Mouse (Mus musculus) kidney, postnatal 0 days (tissue): ENCODE data around the gene Mroh2b. TPM values are rescaled to one million over a fixed set of nuclear protein-coding genes. Genes with fewer than 3 reads are reported as not detected.

Experiments used
- ATAC-seq: fragments of 200-750 bp; cut with Nextera tagmentation; replicated peaks from 2 replicates; pipeline ENCODE4 v1.8.0; 2017; ENCODE audit warnings: low read depth, moderate number of reproducible peaks, moderate TSS enrichment, moderate library complexity; ENCODE audit not compliant: low FRiP score
- DNase-seq: peaks from one replicate; pipeline ENCODE4 v3.0.0-alpha.2; 2016; ENCODE audit warnings: low spot score
- H3K27ac ChIP-seq: fragments of 300-500 bp; sonication (generic); 2 replicates; pipeline ENCODE4 v1.5.1; 2014; ENCODE audit warnings: mild to moderate bottlenecking
- H3K27me3 ChIP-seq: fragments of 300-500 bp; sonication (generic); 2 replicates; pipeline ENCODE4 v1.6.1; 2014; ENCODE audit warnings: low read length, mixed read lengths; ENCODE audit not compliant: insufficient read depth
- H3K36me3 ChIP-seq: fragments of 300-500 bp; sonication (generic); 2 replicates; pipeline ENCODE4 v1.6.1; 2014; ENCODE audit warnings: low read length, mixed read lengths; ENCODE audit not compliant: insufficient read depth
- H3K4me1 ChIP-seq: fragments of 300-500 bp; sonication (generic); replicated peaks from 2 replicates; pipeline ENCODE4 v1.6.1; 2014; ENCODE audit warnings: antibody characterized with exemption, low read length, mixed read lengths; ENCODE audit not compliant: insufficient read depth
- H3K4me2 ChIP-seq: fragments of 300-500 bp; sonication (generic); 2 replicates; pipeline ENCODE4 v1.6.1; 2014; ENCODE audit warnings: mild to moderate bottlenecking, low read length, moderate library complexity, mixed read lengths
- H3K4me3 ChIP-seq: fragments of 300-500 bp; sonication (generic); replicated peaks from 2 replicates; pipeline ENCODE4 v1.5.1; 2014; ENCODE audit warnings: low read depth, low read length
- H3K9ac ChIP-seq: fragments of 300-500 bp; sonication (generic); 2 replicates; pipeline ENCODE4 v1.6.1; 2014; ENCODE audit warnings: low read depth, low read length
- H3K9me3 ChIP-seq: fragments of 300-500 bp; sonication (generic); replicated peaks from 2 replicates; pipeline ENCODE4 v1.6.1; 2016; ENCODE audit warnings: low read length, inconsistent platforms, mixed read lengths
- CTCF ChIP-seq: IDR thresholded peaks from 2 replicates; pipeline ENCODE4 v1.5.1; 2016; ENCODE audit warnings: antibody characterized with exemption, low read depth, mild to moderate bottlenecking, moderate library complexity
- WGBS: fragments of 180-500 bp; shearing (Covaris S2); extraction: QIAGEN DNeasy Blood & Tissue Kit; methylation state at CpG from one replicate; pipeline ENCODE4 v1.1.7; 2014; 5-methylcytosine and 5-hydroxymethylcytosine counted together
- polyA plus RNA-seq: library from polyadenylated mRNA; unstranded; fragments of >200 nt; fragmentation: Nextera tagmentation; extraction: Ambion mirVana; gene quantifications from 2 replicates; pipeline ENCODE4 v1.2.1, GENCODE M21; 2015

Mroh2b gene
- not detected in 2 replicates for polyA plus RNA-seq

DNA sequence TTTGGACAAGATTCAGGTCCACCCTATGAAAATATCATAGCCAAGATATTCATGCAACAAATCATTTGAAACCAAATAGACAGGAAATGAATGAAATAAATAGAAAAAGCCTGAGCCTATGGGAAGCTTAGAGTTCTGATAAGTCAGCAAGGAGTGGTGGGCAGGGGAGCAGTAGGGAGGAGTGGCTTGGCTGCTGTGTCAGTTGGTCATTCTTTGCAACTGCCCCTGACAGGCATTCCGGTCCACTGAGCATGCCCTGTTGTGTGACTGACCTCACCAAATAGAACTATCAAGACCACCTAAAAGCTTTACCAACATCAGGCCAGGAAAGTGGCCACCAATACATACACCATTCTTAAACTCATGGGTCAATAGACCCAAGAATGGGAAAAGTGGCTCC, at the start of gene Mroh2b:
TSS of gene Mroh2b (plus strand) at position 301 of the 400 bp plus-strand sequence.
- ATAC-seq (no peak), DNase-seq (no peak)
- H3K9ac ChIP-seq = no peak within 1 kb of the TSS
- no peak for TF ChIP-seq CTCF
- no peaks in the 10 kb centered on the region for H3K36me3 ChIP-seq
- H3K4me3 ChIP-seq = no peak within 1 kb of the TSS
- no peaks in the 10 kb centered on the region for H3K4me1 ChIP-seq
- no peak within 1 kb of the TSS for H3K27ac ChIP-seq
- WGBS = 81% methylated on average over 1 of the region's 1 CpGs
- H3K4me2 ChIP-seq = no peak within 1 kb of the TSS
- no peaks in the 10 kb centered on the region for H3K27me3 ChIP-seq
- H3K9me3 ChIP-seq = no peaks in the 10 kb centered on the region

- no peaks in the 10 kb centered on the region for H3K4me1 ChIP-seq
- H3K27me3 ChIP-seq = no peaks in the 10 kb centered on the region
- ATAC-seq (no peak), DNase-seq (no peak)
- no peak overlapping the region for H3K9ac ChIP-seq
- H3K4me2 ChIP-seq = no peak overlapping the region
- 85% methylated on average over 1 of the region's 1 CpGs for WGBS
- H3K36me3 ChIP-seq = no peaks in the 10 kb centered on the region
- TF ChIP-seq CTCF = no peak
- no peaks in the 10 kb centered on the region for H3K9me3 ChIP-seq
- no peak overlapping the region for H3K27ac ChIP-seq
- no peak overlapping the region for H3K4me3 ChIP-seq
Measured at GRCm38 (mm10) chr15:4850015-4850414, 48.5 kb upstream of the Mroh2b start.

- Histone ChIP-seq H3K4me1 (no peaks in the 10 kb centered on the region), H3K27ac (no peak overlapping the region), H3K36me3 (no peaks in the 10 kb centered on the region), H3K4me3 (no peak overlapping the region), H3K27me3 (no peaks in the 10 kb centered on the region), H3K9me3 (no peaks in the 10 kb centered on the region), H3K9ac (no peak overlapping the region), H3K4me2 (no peak overlapping the region)
- no peak for ATAC-seq
- no peak for TF ChIP-seq CTCF
- 46% methylated on average over 3 of the region's 3 CpGs for WGBS
- no peak for DNase-seq
Measured at GRCm38 (mm10) chr15:4894962-4895361, 3.6 kb upstream of the Mroh2b start.

DNA sequence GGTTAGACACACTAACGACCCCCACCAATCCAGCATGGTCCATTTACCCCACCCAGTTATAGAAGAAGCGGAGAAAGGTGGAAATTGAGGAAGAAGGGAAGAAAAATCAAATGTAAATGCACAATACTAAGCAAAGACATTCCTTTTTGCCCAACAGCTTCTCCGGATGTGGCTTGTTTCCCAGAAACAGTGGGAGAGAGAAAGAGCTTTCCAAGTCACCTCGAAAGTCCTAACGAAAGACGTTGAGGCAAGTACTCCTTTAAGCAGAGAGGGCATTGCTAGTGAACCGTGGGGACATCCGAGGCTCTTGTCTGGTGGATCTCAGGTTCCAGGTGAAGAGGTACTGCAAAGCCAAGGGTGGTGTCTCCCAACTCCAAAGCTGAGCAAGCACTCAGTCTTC, 36.2 kb downstream of the Mroh2b start:
- Histone ChIP-seq H3K36me3 (no peaks in the 10 kb centered on the region), H3K4me3 (no peak overlapping the region), H3K9me3 (no peaks in the 10 kb centered on the region), H3K4me2 (no peak overlapping the region), H3K27ac (no peak overlapping the region), H3K4me1 (no peaks in the 10 kb centered on the region), H3K27me3 (no peaks in the 10 kb centered on the region), H3K9ac (no peak overlapping the region)
- 66% methylated on average over 8 of the region's 8 CpGs for WGBS
- TF ChIP-seq CTCF = no peak
- no peak for ATAC-seq
- no peak for DNase-seq

DNA sequence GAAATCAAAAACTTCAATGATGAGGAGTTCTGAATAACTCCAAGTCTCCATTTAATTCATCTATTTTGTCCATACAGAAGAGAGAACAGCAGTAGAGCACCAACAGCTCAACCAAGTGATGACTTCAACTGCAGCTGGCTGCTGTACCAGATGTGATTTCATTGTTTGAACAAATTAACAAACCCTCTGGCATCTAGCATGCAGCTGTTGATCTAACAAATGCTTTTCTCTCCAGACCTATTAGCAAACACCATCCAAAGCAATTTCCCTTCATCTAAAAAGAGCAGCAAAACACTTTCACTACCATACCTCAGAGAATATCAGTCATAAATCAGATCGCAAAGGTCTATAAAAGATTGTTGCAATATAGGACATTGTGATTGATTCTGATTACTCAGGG, 74.8 kb downstream of the Mroh2b start:
- Histone ChIP-seq H3K9ac (no peak overlapping the region), H3K4me1 (no peaks in the 10 kb centered on the region), H3K9me3 (no peaks in the 10 kb centered on the region), H3K27me3 (no peaks in the 10 kb centered on the region; the same call in 1 of the 2 replicates), H3K36me3 (no peaks in the 10 kb centered on the region), H3K4me3 (no peak overlapping the region), H3K27ac (no peak overlapping the region), H3K4me2 (no peak overlapping the region)
- no peak for ATAC-seq
- no peak for DNase-seq
- TF ChIP-seq CTCF = no peak
- WGBS = 85% methylated on average over 1 of the region's 1 CpGs

- Histone ChIP-seq H3K36me3 (no peaks in the 10 kb centered on the region), H3K27ac (no peak overlapping the region), H3K9me3 (no peaks in the 10 kb centered on the region), H3K4me1 (no peaks in the 10 kb centered on the region), H3K27me3 (no peaks in the 10 kb centered on the region), H3K4me2 (no peak overlapping the region), H3K4me3 (no peak overlapping the region), H3K9ac (no peak overlapping the region)
- no peak for TF ChIP-seq CTCF
- ATAC-seq = no peak
- no peak for DNase-seq
- 34% methylated on average over 2 of the region's 2 CpGs for WGBS
Measured at GRCm38 (mm10) chr15:5002903-5003302, 104.4 kb downstream of the Mroh2b start.

DNA sequence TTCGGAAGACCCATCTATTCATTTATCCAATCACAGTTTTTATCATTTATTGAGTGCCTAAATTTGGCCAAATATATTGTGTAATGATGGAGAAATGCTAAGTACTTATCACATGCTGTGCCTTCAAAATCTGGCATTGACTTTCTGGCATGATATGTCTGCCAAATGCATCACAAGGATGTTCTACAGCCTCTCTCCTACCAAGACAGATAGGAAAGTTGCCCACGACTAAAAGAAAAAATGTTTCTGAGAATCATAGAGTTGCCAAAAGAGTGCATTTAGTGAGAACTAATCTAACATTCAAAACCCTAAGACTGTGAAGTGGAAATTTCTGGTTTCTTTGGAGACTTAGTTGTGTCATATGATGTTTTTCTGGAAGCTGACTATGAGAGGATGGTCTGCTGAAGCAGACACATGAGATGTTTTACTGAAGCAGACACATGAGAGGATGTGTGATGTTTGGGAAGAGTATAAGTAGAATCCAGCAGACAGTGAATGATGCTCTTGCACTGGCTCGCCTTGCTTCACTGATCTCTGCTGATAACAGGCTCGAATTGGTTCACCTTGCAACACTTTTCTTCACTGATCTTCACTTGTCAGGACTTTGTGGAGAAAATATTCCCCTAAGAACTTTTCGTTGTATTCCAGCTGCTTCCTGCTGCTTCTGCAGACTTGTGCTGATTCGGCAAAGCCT, 105.1 kb downstream of the Mroh2b start:
- H3K4me3 ChIP-seq = no peak overlapping the region
- H3K27ac ChIP-seq = no peak overlapping the region
- no peak for ATAC-seq
- DNase-seq = no peak
- H3K9me3 ChIP-seq = no peaks in the 10 kb centered on the region
- H3K36me3 ChIP-seq = no peaks in the 10 kb centered on the region
- no peak for TF ChIP-seq CTCF
- no peak overlapping the region for H3K4me2 ChIP-seq
- H3K9ac ChIP-seq = no peak overlapping the region
- 77% methylated on average over 6 of the region's 6 CpGs for WGBS
- no peaks in the 10 kb centered on the region for H3K27me3 ChIP-seq
- no peaks in the 10 kb centered on the region for H3K4me1 ChIP-seq
